ENCODE assay signal across 14 mouse cellular contexts in the genomic region with DNA sequence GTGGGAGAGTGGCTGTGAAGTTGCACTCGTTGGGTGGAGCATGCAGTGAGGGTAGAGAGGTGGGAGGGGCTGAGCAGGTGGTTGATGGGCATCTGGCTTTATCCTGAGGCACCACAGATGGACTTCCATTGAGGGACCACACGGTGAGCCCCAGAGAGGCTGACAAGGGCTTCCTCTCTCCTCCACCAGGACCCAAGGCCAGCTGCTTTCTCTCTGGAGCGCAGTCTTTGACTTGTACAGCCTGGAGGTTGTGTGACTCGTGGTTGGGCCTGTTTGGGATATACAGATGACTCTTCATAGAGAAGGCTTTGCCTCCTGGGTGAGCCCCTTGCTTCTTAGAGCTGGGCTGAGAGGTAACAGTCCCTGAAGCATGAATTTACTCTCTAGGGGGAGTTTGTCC. TPM values are rescaled to one million over a fixed set of nuclear protein-coding genes. Genes with fewer than 3 reads are reported as not detected.
DNase-seq lines count a peak whose midpoint lies in the region; ATAC-seq lines count a peak whose summit lies in the region.
"Had no signal": no experiment of that assay in that cellular context is flagged by ENCODE, and none has a peak within 500 bp of the region (broad histone marks: within the 10 kb centered on the region; RNA-seq: fewer than 3 reads in every experiment).

No protein-coding gene starts in this region.

- H3K27me3 ChIP-seq in heart, embryonic 10.5 days (ENCODE audit: insufficient read depth, poor library complexity, severe bottlenecking) = no peaks in the 10 kb centered on the region
- no peaks in the 10 kb centered on the region for H3K27me3 ChIP-seq in lung, embryonic 16.5 days (ENCODE audit: control insufficient read depth, insufficient read depth, low read depth, low read length)
- H3K27me3 ChIP-seq: lung, embryonic 15.5 days; midbrain, embryonic 15.5 days; neural tube, embryonic 12.5 days had no signal

- no peak overlapping the region for H3K4me3 ChIP-seq in heart, embryonic 10.5 days
- no peak overlapping the region for H3K4me3 ChIP-seq in lung, embryonic 16.5 days (ENCODE audit: low read length)
- H3K4me3 ChIP-seq: lung, embryonic 15.5 days; midbrain, embryonic 15.5 days; neural tube, embryonic 12.5 days had no signal

- ATAC-seq in lung, embryonic 16.5 days (ENCODE audit: low read depth) = peak; percentile 16; the same call in 1 of the 2 replicates
- 0 out of 2 replicates have a peak, but pooled peaks have one; percentile 31 for ATAC-seq in erythroblast, adult 5-6 weeks (replicated peaks; ENCODE audit: low FRiP score, poor library complexity, severe bottlenecking)
- ATAC-seq in megakaryocyte-erythroid progenitor cell, adult 5-6 weeks (replicated peaks; ENCODE audit: low FRiP score, low TSS enrichment, poor library complexity, severe bottlenecking) = peak; percentile 41; the same call in 1 of the 2 replicates
- ATAC-seq: midbrain, embryonic 15.5 days had no signal

- H3K9ac ChIP-seq in lung, embryonic 16.5 days (ENCODE audit: low read length) = no peak overlapping the region
- H3K9ac ChIP-seq: forebrain, postnatal 0 days; lung, embryonic 15.5 days; midbrain, embryonic 15.5 days; neural tube, embryonic 12.5 days had no signal

- no peak for DNase-seq in heart, embryonic 10.5 days (ENCODE audit: low spot score)
- DNase-seq in heart, postnatal 10 days = no peak
- no peak for DNase-seq in lung, postnatal 14 days
- DNase-seq in cerebellum, postnatal 36 days = no peak
- DNase-seq: cerebellum, postnatal 10 days; forebrain, postnatal 0 days; liver; spleen, adult 18-20 months had no signal

- H3K4me2 ChIP-seq in lung, embryonic 16.5 days (ENCODE audit: low read depth, low read length) = no peak overlapping the region
- H3K4me2 ChIP-seq: lung, embryonic 15.5 days; midbrain, embryonic 15.5 days; neural tube, embryonic 12.5 days had no signal

- H3K36me3 ChIP-seq in heart, embryonic 10.5 days = no peaks in the 10 kb centered on the region
- no peaks in the 10 kb centered on the region for H3K36me3 ChIP-seq in lung, embryonic 16.5 days (ENCODE audit: control insufficient read depth, insufficient read depth, low read length)
- H3K36me3 ChIP-seq: lung, embryonic 15.5 days; midbrain, embryonic 15.5 days; neural tube, embryonic 12.5 days had no signal

- intact Hi-C loops in heart, postnatal 10 days (cut with DNase I) = no loop called here

- no peaks in the 10 kb centered on the region for H3K9me3 ChIP-seq in heart, embryonic 10.5 days
- H3K9me3 ChIP-seq in lung, embryonic 16.5 days (ENCODE audit: control insufficient read depth, low read length) = no peaks in the 10 kb centered on the region
- H3K9me3 ChIP-seq: lung, embryonic 15.5 days; midbrain, embryonic 15.5 days; neural tube, embryonic 12.5 days had no signal

- peaks cover 34% of the 10 kb centered on the region for H3K4me1 ChIP-seq in heart, embryonic 10.5 days
- no peaks in the 10 kb centered on the region; the same call in 1 of the 2 replicates for H3K4me1 ChIP-seq in lung, embryonic 16.5 days (replicated peaks; ENCODE audit: control insufficient read depth, insufficient read depth, low read length)

- 46% methylated on average over 4 of the region's 4 CpGs for WGBS in heart, embryonic 10.5 days
- WGBS in lung, embryonic 16.5 days = 43% methylated on average over 4 of the region's 4 CpGs

- H3K27ac ChIP-seq in heart, embryonic 10.5 days = peak overlapping the region; percentile 70
- H3K27ac ChIP-seq in lung, embryonic 16.5 days (ENCODE audit: low read length) = no peak overlapping the region
- H3K27ac ChIP-seq: lung, embryonic 15.5 days; neural tube, embryonic 12.5 days had no signal

RNA-seq across cellular contexts. Expression of a gene that starts 12.4 kb away (rescaled TPM):
- polyA plus RNA-seq in heart, embryonic 10.5 days (2016; fragmentation: Nextera tagmentation; extraction: Ambion mirVana) = 36.5 and 42.3 TPM in 2 replicates
- 1 to 10 TPM; 6.4 to 7.2 TPM for total RNA-seq in heart, postnatal 10 days (2021)
- polyA plus RNA-seq in lung, embryonic 16.5 days (2015; fragmentation: Nextera tagmentation; extraction: Ambion mirVana) = 32.3 and 32.4 TPM in 2 replicates
- total RNA-seq in erythroblast, adult 5-6 weeks (2015; ENCODE audit: low replicate concordance) = 3.5 and 4.4 TPM in 2 replicates
- total RNA-seq in erythroblast, adult 5-6 weeks (2017; ENCODE audit: low replicate concordance) = 5.0 and 10.6 TPM in 2 replicates
- 29.1 and 48.1 TPM in 2 replicates for total RNA-seq in megakaryocyte-erythroid progenitor cell, adult 5-6 weeks (2014; fragmentation: Nextera tagmentation)
- 28.1 and 40.0 TPM in 2 replicates for total RNA-seq in megakaryocyte-erythroid progenitor cell, adult 5-6 weeks (2017)

RNA-seq across cellular contexts. Expression of a gene that starts 20.0 kb away (rescaled TPM):
- 96.9 and 120 TPM in 2 replicates for polyA plus RNA-seq in heart, embryonic 10.5 days (2016; fragmentation: Nextera tagmentation; extraction: Ambion mirVana)
- total RNA-seq in heart, postnatal 10 days (2021) = 100 to 1,000 TPM; 492 to 534 TPM
- 139 and 145 TPM in 2 replicates for polyA plus RNA-seq in lung, embryonic 16.5 days (2015; fragmentation: Nextera tagmentation; extraction: Ambion mirVana)
- 72.5 and 82.2 TPM in 2 replicates for total RNA-seq in erythroblast, adult 5-6 weeks (2015; ENCODE audit: low replicate concordance)
- total RNA-seq in erythroblast, adult 5-6 weeks (2017; ENCODE audit: low replicate concordance) = 51.7 and 126 TPM in 2 replicates
- total RNA-seq in megakaryocyte-erythroid progenitor cell, adult 5-6 weeks (2014; fragmentation: Nextera tagmentation) = 29.5 and 45.9 TPM in 2 replicates
- total RNA-seq in megakaryocyte-erythroid progenitor cell, adult 5-6 weeks (2017) = 21.7 and 27.7 TPM in 2 replicates

RNA-seq across cellular contexts. Expression of a gene that starts 46.0 kb away (rescaled TPM):
- not detected in 2 replicates for polyA plus RNA-seq in heart, embryonic 10.5 days (2016; fragmentation: Nextera tagmentation; extraction: Ambion mirVana)
- under 1 TPM; 0.72 to 0.79 TPM for total RNA-seq in heart, postnatal 10 days (2021)
- 0.11 TPM in 1 of 2 replicates, not detected in the other for polyA plus RNA-seq in lung, embryonic 16.5 days (2015; fragmentation: Nextera tagmentation; extraction: Ambion mirVana)
- total RNA-seq in erythroblast, adult 5-6 weeks (2015; ENCODE audit: low replicate concordance) = 5.0 and 6.1 TPM in 2 replicates
- 0.56 and 1.9 TPM in 2 replicates for total RNA-seq in erythroblast, adult 5-6 weeks (2017; ENCODE audit: low replicate concordance)
- total RNA-seq in megakaryocyte-erythroid progenitor cell, adult 5-6 weeks (2014; fragmentation: Nextera tagmentation) = not detected in 2 replicates
- not detected in 2 replicates for total RNA-seq in megakaryocyte-erythroid progenitor cell, adult 5-6 weeks (2017)
- polyA plus RNA-seq: lung, embryonic 15.5 days; neural tube, embryonic 12.5 days had no signal
